Mouse (Mus musculus) megakaryocyte, embryonic 14.5 days (primary cell): ENCODE data around the gene Slc16a4. TPM values are rescaled to one million over a fixed set of nuclear protein-coding genes. Genes with fewer than 3 reads are reported as not detected.

Experiments used
- H3K27me3 ChIP-seq: replicated peaks from 2 replicates; pipeline ENCODE3; 2012; ENCODE audit warnings: inconsistent platforms
- H3K36me3 ChIP-seq: replicated peaks from 2 replicates; pipeline ENCODE3; 2012; ENCODE audit warnings: low read length, inconsistent platforms, mixed read lengths
- H3K4me1 ChIP-seq: 2 replicates; pipeline ENCODE4 v1.6.1; 2012; ENCODE audit warnings: inconsistent platforms
- H3K4me3 ChIP-seq: replicated peaks from 2 replicates; pipeline ENCODE3; 2012; ENCODE audit warnings: moderate library complexity, mild to moderate bottlenecking, inconsistent platforms
- H3K9me3 ChIP-seq: 2 replicates; pipeline ENCODE4 v1.6.1; 2012; ENCODE audit warnings: inconsistent platforms
- FLI1 ChIP-seq: IDR thresholded peaks from 2 replicates; pipeline ENCODE4 v1.6.1; 2012; ENCODE audit warnings: low read length, inconsistent platforms, mixed read lengths
- GATA1 ChIP-seq: IDR thresholded peaks from 3 replicates; pipeline ENCODE4 v1.6.1; 2012; ENCODE audit warnings: mixed read lengths, low read length, inconsistent platforms, borderline replicate concordance
- polyA plus RNA-seq: library from polyadenylated mRNA; stranded (reverse); fragments of >175 nt; gene quantifications from 2 replicates; pipeline ENCODE4 v1.2.3, GENCODE M21; 2012; ENCODE audit warnings: low replicate concordance; ENCODE audit not compliant: insufficient read depth

Gene Slc16a4
- polyA plus RNA-seq, 1 experiment, result not detected

DNA sequence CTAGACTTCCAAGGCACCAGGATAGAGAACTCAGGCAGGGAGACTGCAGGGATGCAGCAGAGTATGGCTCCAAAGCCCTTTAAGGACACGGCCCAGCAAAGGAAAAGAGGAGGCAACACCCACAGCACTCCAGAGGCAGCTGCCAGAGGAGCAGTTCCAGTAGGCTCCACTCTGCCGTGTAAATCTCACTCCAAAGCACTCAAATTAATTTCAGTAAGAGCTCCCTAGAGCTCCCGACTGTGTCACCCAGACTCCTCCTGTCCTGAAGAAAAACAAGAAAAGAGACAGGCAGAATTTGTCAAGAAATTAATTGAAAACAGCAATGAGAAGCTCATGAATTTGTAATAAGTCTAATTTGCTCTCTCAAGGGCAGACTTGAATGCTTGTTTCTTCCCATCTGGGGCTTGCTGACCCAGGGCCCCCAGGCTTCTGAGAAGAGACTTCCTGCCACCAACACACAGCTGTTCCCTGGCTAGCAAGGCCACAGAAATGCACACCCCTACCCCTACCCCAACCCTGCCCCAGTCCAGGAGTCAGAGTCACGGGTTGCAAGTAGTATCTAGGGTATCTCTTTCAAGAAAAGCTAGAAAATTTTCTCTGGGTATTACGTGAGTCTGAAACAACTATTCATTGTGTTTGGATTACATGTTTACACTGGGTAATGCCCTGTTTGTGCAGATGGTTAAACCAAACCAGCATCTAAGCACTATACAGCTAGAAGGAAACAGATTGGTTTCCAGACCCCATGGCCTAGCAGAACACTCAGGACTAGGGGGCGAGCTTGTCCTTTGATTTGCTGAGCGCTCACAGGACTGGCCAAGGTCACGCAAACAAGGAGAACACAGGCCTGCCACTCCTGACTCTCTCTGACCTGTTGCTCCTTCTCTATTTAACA is 29.8 kb upstream of the Slc16a4 start:
- H3K4me3 ChIP-seq, result no peak overlapping the region
- no peaks in the 10 kb centered on the region for H3K4me1 ChIP-seq
- no peak for TF ChIP-seq FLI1
- TF ChIP-seq GATA1, result no peak
- peaks cover 24% of the 10 kb centered on the region for H3K27me3 ChIP-seq
- no peaks in the 10 kb centered on the region for H3K36me3 ChIP-seq
- no peaks in the 10 kb centered on the region for H3K9me3 ChIP-seq

DNA sequence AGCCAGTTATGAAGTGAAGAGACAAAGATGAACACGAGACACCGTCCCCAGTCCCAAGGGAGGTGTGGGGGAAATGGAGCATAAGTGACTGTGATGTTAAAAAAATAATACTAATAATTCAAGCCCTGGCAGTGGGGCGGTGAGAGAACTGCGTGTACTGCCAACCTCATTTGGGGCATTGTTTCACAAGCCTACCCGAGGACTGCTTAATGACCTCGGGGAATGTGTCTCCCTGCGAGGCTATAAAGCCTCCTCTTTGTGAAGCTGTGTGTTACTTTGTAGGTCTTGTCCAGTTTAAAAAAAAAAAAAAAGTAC is 29.2 kb upstream of the Slc16a4 start:
- H3K9me3 ChIP-seq, result no peaks in the 10 kb centered on the region
- peaks cover 25% of the 10 kb centered on the region for H3K27me3 ChIP-seq
- no peak for TF ChIP-seq GATA1
- TF ChIP-seq FLI1, result no peak
- H3K36me3 ChIP-seq, result no peaks in the 10 kb centered on the region
- no peaks in the 10 kb centered on the region for H3K4me1 ChIP-seq
- no peak overlapping the region for H3K4me3 ChIP-seq

DNA sequence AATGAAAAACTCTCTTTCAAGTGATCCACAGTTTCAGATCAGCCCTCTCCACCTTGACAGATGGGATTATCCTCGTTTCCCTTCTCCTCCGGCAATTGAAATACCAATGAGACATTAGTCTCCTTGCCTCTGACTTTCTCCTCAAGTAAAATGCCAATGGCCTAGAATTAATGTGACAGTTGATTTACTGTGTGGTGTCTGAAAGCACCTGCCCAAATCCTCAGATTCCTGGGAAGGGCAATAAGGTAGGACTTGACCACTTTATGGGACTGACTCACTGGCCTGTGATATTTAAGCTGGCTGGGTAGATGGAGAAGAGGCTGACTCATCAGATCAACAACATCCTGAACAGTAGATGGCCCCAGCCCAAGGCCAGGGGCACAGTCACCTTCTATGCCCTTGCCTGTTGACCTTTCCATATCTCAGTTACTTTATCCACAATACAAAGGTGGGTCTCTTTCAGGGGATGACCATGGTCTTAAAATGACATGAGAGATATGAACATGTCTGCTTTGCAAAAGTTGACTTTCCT is 24.1 kb upstream of the Slc16a4 start:
- H3K4me1 ChIP-seq, result no peaks in the 10 kb centered on the region
- H3K9me3 ChIP-seq, result no peaks in the 10 kb centered on the region
- no peak for TF ChIP-seq FLI1
- TF ChIP-seq GATA1, result no peak
- no peaks in the 10 kb centered on the region for H3K36me3 ChIP-seq
- H3K4me3 ChIP-seq, result no peak overlapping the region
- peaks cover 32% of the 10 kb centered on the region for H3K27me3 ChIP-seq

DNA sequence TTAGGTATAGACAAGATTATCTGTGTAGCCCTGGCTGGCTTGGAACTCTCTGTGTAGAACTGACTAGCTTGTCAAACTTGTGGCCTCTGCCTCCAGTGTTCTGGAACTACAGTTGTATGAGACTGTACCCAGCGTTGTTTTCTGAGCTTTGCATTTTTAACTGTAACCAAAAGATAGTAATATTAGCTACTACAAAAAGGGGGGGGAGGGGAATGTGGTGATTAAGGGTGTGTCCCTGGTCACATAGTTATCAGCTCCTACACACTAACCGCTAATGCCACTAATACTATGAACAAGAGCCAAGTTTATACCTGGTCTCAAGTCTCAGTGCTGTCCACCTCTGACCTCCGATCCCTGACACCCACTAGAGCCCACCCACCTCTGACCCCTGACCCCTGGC is 18.6 kb upstream of the Slc16a4 start:
- peaks cover 24% of the 10 kb centered on the region for H3K27me3 ChIP-seq
- no peaks in the 10 kb centered on the region; the same call in 1 of the 2 replicates for H3K4me1 ChIP-seq
- H3K9me3 ChIP-seq, result no peaks in the 10 kb centered on the region
- no peaks in the 10 kb centered on the region for H3K36me3 ChIP-seq
- TF ChIP-seq FLI1, result no peak
- no peak for TF ChIP-seq GATA1
- H3K4me3 ChIP-seq, result no peak overlapping the region

DNA sequence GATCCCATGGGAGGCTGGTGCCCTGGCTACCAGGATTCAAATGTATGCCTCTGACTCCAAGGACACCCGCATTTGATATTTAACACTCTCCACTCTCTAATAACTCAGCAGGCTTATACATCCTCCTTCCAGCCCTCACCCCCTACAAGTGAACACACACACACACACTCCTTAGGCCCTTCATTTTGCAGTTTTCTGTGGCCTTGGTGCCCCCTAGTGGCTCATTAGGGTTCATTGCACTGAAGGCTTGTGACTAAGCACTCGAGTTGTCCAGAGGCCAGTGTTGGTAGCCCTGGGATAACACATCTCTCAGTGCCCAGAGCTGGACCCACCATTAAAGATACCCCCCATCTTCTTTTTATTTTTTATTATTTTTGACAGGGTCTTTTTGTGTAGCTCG is 17.2 kb upstream of the Slc16a4 start:
- Histone ChIP-seq H3K9me3 (no peaks in the 10 kb centered on the region), H3K4me1 (peaks cover 8% of the 10 kb centered on the region), H3K36me3 (no peaks in the 10 kb centered on the region), H3K27me3 (peaks cover 17% of the 10 kb centered on the region), H3K4me3 (no peak overlapping the region)
- TF ChIP-seq GATA1, result no peak
- TF ChIP-seq FLI1, result no peak

DNA sequence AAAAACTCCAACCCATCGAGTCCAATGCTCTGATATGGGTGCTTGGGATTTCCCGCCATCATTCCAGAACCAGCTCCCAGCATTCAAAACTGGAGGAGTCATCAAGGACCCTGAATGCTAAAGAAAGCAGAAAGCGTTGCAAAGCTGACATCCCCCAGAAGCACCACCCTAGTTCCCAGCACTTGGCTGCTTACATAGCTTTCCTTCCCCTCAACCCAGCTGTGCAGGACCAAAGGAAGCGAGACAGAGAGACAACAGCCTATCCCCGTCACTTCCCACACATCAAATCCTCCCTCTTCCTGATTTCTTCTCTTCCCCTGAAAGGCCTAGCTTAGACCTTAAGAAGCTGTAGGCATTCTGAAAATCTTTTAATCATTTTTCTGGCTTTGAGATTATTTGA is 15.7 kb upstream of the Slc16a4 start:
- H3K9me3 ChIP-seq, result no peaks in the 10 kb centered on the region
- no peaks in the 10 kb centered on the region for H3K36me3 ChIP-seq
- TF ChIP-seq FLI1 (no peak), GATA1 (no peak)
- H3K4me1 ChIP-seq, result peaks cover 18% of the 10 kb centered on the region
- peaks cover 8% of the 10 kb centered on the region for H3K27me3 ChIP-seq
- H3K4me3 ChIP-seq, result no peak overlapping the region

DNA sequence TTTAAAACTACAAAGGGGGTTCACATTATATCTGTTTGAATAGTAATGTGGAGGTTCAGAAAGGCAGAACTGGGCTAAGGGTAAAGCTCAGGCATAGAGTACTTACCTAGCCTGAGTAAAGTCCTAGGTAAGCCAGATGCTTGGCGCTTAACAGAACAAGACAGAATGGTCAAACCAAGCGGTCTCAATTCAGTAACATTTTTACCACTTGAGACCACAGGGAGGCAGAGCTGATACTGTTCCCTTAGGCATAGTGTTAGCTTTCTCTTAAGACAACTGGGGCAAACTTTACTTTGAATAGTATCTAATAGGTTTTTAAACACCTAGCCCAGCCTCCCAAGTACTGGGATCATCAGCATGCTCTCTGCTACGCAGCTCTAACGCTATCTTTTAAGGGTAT is 15.0 kb upstream of the Slc16a4 start:
- Histone ChIP-seq H3K4me3 (no peak overlapping the region), H3K9me3 (no peaks in the 10 kb centered on the region), H3K4me1 (peaks cover 20% of the 10 kb centered on the region), H3K36me3 (peaks cover 1% of the 10 kb centered on the region), H3K27me3 (peaks cover 6% of the 10 kb centered on the region)
- no peak for TF ChIP-seq GATA1
- TF ChIP-seq FLI1, result no peak

DNA sequence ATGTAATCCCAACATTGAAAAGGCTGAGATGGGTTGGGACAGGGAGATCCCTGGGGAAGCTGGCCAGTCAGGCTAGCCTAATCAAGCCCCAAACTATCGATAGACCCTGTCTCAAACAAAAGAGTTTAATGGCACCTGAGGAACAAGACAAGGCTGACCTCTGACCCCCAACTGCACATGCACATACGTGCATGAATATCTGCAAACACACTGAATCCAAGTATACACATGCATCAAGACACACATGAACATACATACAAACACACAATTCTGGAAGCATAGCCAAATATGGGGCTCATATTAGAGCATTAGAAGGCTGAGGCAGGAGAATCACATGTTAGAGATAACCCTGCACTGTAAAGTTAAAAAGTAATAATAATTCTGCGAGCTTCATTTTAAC is 14.4 kb upstream of the Slc16a4 start:
- peaks cover 6% of the 10 kb centered on the region for H3K27me3 ChIP-seq
- peaks cover 20% of the 10 kb centered on the region for H3K4me1 ChIP-seq
- peaks cover 8% of the 10 kb centered on the region for H3K36me3 ChIP-seq
- no peaks in the 10 kb centered on the region for H3K9me3 ChIP-seq
- no peak overlapping the region for H3K4me3 ChIP-seq
- TF ChIP-seq GATA1, result no peak
- no peak for TF ChIP-seq FLI1

DNA sequence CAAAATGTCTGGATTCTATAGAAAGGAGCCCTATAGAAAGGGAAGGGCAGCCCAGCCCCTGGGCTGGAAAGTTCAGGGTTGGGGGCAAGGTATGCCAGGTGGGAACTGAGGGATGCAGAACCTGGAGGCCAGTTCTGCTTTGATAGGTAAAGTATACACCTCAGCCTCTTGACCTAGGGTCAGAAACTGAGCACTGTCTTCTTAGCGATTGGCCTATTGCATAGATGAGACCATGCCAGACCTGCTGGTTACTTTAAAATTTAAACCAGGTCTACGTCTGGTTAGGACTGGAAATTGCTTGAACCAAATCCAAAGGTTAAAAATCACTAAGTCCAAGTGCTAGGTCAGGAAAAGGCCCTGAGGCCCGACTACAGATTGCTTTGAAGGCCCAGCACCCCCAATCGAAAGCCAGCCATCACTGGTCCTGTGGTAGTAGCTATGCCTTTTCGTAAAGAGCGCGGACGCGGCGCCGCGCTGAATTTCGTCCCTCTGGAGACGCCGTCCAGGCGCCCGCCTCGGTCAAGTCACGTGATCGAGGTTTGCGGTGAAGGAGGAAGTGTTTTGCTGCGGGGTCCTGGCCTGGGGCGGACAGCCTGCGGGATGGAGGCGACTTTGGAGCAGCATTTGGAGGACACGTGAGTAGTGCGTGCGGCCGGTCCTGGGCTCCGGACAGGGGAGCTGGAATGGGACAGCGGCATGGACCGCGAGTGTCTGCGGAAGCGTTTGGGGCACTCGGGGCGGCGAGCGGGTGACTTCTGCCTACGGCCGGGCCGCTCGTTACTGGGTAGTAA is 12.4 kb upstream of the Slc16a4 start, which contains the start of gene Lamtor5:
Gene Lamtor5 (plus strand): TSS at position 380 of the 791 bp plus-strand sequence.
- Histone ChIP-seq H3K4me1 (peaks cover 20% of the 10 kb centered on the region), H3K27me3 (peaks cover 6% of the 10 kb centered on the region), H3K4me3 (peak within 1 kb of the TSS; percentile 96), H3K36me3 (peaks cover 26% of the 10 kb centered on the region), H3K9me3 (no peaks in the 10 kb centered on the region)
- TF ChIP-seq FLI1 (no peak), GATA1 (no peak)

DNA sequence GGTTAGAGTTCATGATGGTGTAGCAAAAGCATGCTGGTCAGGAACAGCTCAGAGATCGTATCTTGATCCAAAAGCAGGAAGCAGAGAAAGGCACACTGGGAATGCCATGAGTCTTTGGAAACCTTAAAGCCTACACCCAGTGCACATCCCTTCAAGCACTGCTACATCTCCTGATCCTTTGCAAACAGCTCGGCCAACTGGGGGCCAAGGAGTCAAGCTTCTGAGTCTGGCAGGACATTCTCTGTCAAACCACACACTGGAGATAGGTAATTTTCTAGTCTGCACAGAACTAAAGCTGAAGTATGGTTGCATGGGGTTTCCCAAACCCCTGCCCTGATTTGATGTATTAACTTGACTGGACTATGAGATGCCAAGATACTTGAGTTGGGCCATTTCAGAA is 4.9 kb upstream of the Slc16a4 start:
- TF ChIP-seq FLI1 (no peak), GATA1 (no peak)
- Histone ChIP-seq H3K4me3 (no peak overlapping the region), H3K27me3 (no peaks in the 10 kb centered on the region), H3K4me1 (peaks cover 29% of the 10 kb centered on the region), H3K36me3 (peaks cover 48% of the 10 kb centered on the region), H3K9me3 (no peaks in the 10 kb centered on the region)
